ENCODE assay signal across 22 mouse cellular contexts in genomic region chr16:32336026-32336780, GRCm38 (mm10). TPM values are rescaled to one million over a fixed set of nuclear protein-coding genes. Genes with fewer than 3 reads are reported as not detected.
DNase-seq lines count a peak whose midpoint lies in the region; ATAC-seq and TF ChIP-seq lines count a peak whose summit lies in the region.
"Had no signal": no experiment of that assay in that cellular context is flagged by ENCODE, and none has a peak within 500 bp of the region (broad histone marks: within the 10 kb centered on the region; RNA-seq: fewer than 3 reads in every experiment).

No protein-coding gene starts in this region.

- no peak for TF ChIP-seq EP300 in heart, adult 2 months (IDR thresholded peaks at IDR 0.05; ENCODE audit: insufficient read depth, low read depth, low read length)
- no peak for TF ChIP-seq EP300 in liver, postnatal 0 days (IDR thresholded peaks at IDR 0.05; ENCODE audit: low read depth)

- ATAC-seq in liver, postnatal 0 days, result no peak
- ATAC-seq in liver, embryonic 12.5 days, result no peak
- ATAC-seq in megakaryocyte progenitor cell, adult 5-6 weeks (replicated peaks; ENCODE audit: poor library complexity), result peak; percentile 44; the same call in 1 of the 2 replicates
- ATAC-seq: inflammation-experienced regulatory T-cells, adult 6 months; lung, postnatal 0 days; midbrain, embryonic 15.5 days had no signal

- no peak for TF ChIP-seq CTCF in heart, adult 2 months (IDR thresholded peaks at IDR 0.05)
- TF ChIP-seq CTCF in liver, postnatal 0 days (IDR thresholded peaks at IDR 0.05; ENCODE audit: low read depth), result no peak

- DNase-seq in adrenal gland, adult 8-10 months, result peak; percentile 18
- no peak for DNase-seq in adrenal gland, postnatal 25 days
- DNase-seq in heart, adult 2 months, result peak; percentile 5 to 20
- no peak for DNase-seq in heart, postnatal 14 days
- peak; percentile 15 for DNase-seq in liver, postnatal 0 days
- no peak for DNase-seq in frontal cortex, postnatal 14 days (ENCODE audit: low spot score in 2 of 2)
- DNase-seq: cerebellum, adult 18-20 months; cerebellum, postnatal 25 days; gastrocnemius, postnatal 14 days; kidney, adult 8-10 months; kidney, postnatal 4 days; layer of hippocampus, adult 9-11 months; retina, postnatal 1 day; right cerebral cortex, postnatal 4 days had no signal

- no peaks in the 10 kb centered on the region for H3K9me3 ChIP-seq in liver, postnatal 0 days (ENCODE audit: low read length)
- H3K9me3 ChIP-seq in liver, embryonic 12.5 days (replicated peaks), result no peaks in the 10 kb centered on the region
- H3K9me3 ChIP-seq: hindbrain, embryonic 13.5 days; limb, embryonic 12.5 days; liver, embryonic 15.5 days; midbrain, embryonic 15.5 days had no signal

- no peak overlapping the region for H3K4me2 ChIP-seq in liver, postnatal 0 days (ENCODE audit: low read depth, low read length)
- no peak overlapping the region for H3K4me2 ChIP-seq in liver, embryonic 12.5 days
- H3K4me2 ChIP-seq: hindbrain, embryonic 13.5 days; limb, embryonic 12.5 days; liver, embryonic 15.5 days; midbrain, embryonic 15.5 days had no signal

- no peak overlapping the region for H3K4me3 ChIP-seq in heart, adult 2 months
- H3K4me3 ChIP-seq in liver, postnatal 0 days (ENCODE audit: low read depth, low read length), result no peak overlapping the region
- H3K4me3 ChIP-seq in liver, embryonic 12.5 days, result no peak overlapping the region
- H3K4me3 ChIP-seq: hindbrain, embryonic 13.5 days; limb, embryonic 12.5 days; liver, embryonic 15.5 days; midbrain, embryonic 15.5 days had no signal

- peak overlapping the region; percentile 15; the same call in 1 of the 2 replicates for H3K27ac ChIP-seq in heart, adult 2 months
- 0 out of 2 replicates have a peak overlapping the region, but pooled peaks have one; percentile 12 for H3K27ac ChIP-seq in liver, postnatal 0 days (ENCODE audit: low read depth)
- H3K27ac ChIP-seq in liver, embryonic 12.5 days, result no peak overlapping the region
- H3K27ac ChIP-seq: hindbrain, embryonic 13.5 days; limb, embryonic 12.5 days; liver, embryonic 15.5 days; midbrain, embryonic 15.5 days had no signal

- 52% methylated on average over 7 of the region's 7 CpGs for WGBS in heart, adult 2 months
- 54% methylated on average over 7 of the region's 7 CpGs for WGBS in liver, postnatal 0 days (ENCODE audit: insufficient replicate concordance)
- 64% methylated on average over 7 of the region's 7 CpGs for WGBS in liver, embryonic 12.5 days (ENCODE audit: insufficient replicate concordance)

- no peak for TF ChIP-seq POLR2A in heart, adult 2 months (IDR thresholded peaks at IDR 0.05; ENCODE audit: insufficient read depth, low read depth, low read length)

- intact Hi-C loops in heart, adult 2 months (cut with DNase I), result no loop called here
- intact Hi-C loops in heart, postnatal 14 days (cut with DNase I), result no loop called here

- H3K27me3 ChIP-seq in heart, adult 2 months (ENCODE audit: control insufficient read depth, insufficient read depth, low read length), result no peaks in the 10 kb centered on the region
- H3K27me3 ChIP-seq in liver, postnatal 0 days (ENCODE audit: insufficient read depth, low read length), result no peaks in the 10 kb centered on the region
- no peaks in the 10 kb centered on the region for H3K27me3 ChIP-seq in liver, embryonic 12.5 days (replicated peaks)
- H3K27me3 ChIP-seq: hindbrain, embryonic 13.5 days; limb, embryonic 12.5 days; liver, embryonic 15.5 days; midbrain, embryonic 15.5 days had no signal

- peak overlapping the region; percentile 38; the same call in 1 of the 2 replicates for H3K9ac ChIP-seq in heart, adult 2 months (ENCODE audit: low read depth, low read length)
- no peak overlapping the region; the same call in 1 of the 2 replicates for H3K9ac ChIP-seq in liver, postnatal 0 days (replicated peaks)
- H3K9ac ChIP-seq in liver, embryonic 12.5 days, result no peak overlapping the region
- H3K9ac ChIP-seq: hindbrain, embryonic 13.5 days; limb, embryonic 12.5 days; liver, embryonic 15.5 days; midbrain, embryonic 15.5 days had no signal

- H3K36me3 ChIP-seq in heart, adult 2 months (ENCODE audit: control insufficient read depth, insufficient read depth, low read length), result peaks cover 12% of the 10 kb centered on the region
- H3K36me3 ChIP-seq in liver, postnatal 0 days (replicated peaks; ENCODE audit: insufficient read depth, low read length), result no peaks in the 10 kb centered on the region
- H3K36me3 ChIP-seq in liver, embryonic 12.5 days, result no peaks in the 10 kb centered on the region
- H3K36me3 ChIP-seq: hindbrain, embryonic 13.5 days; limb, embryonic 12.5 days; liver, embryonic 15.5 days; midbrain, embryonic 15.5 days had no signal

- H3K4me1 ChIP-seq in heart, adult 2 months (ENCODE audit: control insufficient read depth, insufficient read depth, low read length), result peaks cover 11% of the 10 kb centered on the region
- H3K4me1 ChIP-seq in liver, postnatal 0 days (ENCODE audit: insufficient read depth), result peaks cover 16% of the 10 kb centered on the region
- H3K4me1 ChIP-seq in liver, embryonic 12.5 days, result peaks cover 48% of the 10 kb centered on the region

- H3K79me2 ChIP-seq in heart, adult 2 months (replicated peaks; ENCODE audit: control insufficient read depth, insufficient read depth, low read length), result peaks cover 14% of the 10 kb centered on the region

RNA-seq across cellular contexts. Expression of gene Ubxn7, which starts 4.1 kb away (rescaled TPM):
- total RNA-seq in adrenal gland, adult 8-10 months (2022), result 10 to 100 TPM; 58.8 to 79.6 (median 69.9) TPM
- total RNA-seq in adrenal gland, postnatal 25 days (2021), result 40.4 and 77.1 TPM in 2 replicates
- 10 to 100 TPM; 23.6 to 26.8 TPM for total RNA-seq in heart, adult 2 months (2021)
- polyA plus RNA-seq in heart, adult 2 months (2012; rRNA removed), result 4.8 and 8.3 TPM in 2 replicates
- 10 to 100 TPM; 35.4 to 39.2 TPM for total RNA-seq in heart, postnatal 14 days (2021)
- 4.7 and 4.8 TPM in 2 replicates for polyA plus RNA-seq in liver, postnatal 0 days (2015; fragmentation: Nextera tagmentation; extraction: Ambion mirVana)
- 10.9 and 11.0 TPM in 2 replicates for polyA plus RNA-seq in liver, embryonic 12.5 days (2016; fragmentation: Nextera tagmentation; extraction: Ambion mirVana)
- 24.5 and 35.5 TPM in 2 replicates for total RNA-seq in megakaryocyte progenitor cell, adult 5-6 weeks (2015)
- 23.3 and 30.8 TPM in 2 replicates for total RNA-seq in megakaryocyte progenitor cell, adult 5-6 weeks (2017)

RNA-seq across cellular contexts. Expression of gene Rnf168, which starts 58.9 kb away (rescaled TPM):
- total RNA-seq in adrenal gland, adult 8-10 months (2022), result 10 to 100 TPM; 24.5 to 30.2 (median 26.0) TPM
- total RNA-seq in adrenal gland, postnatal 25 days (2021), result 29.1 and 33.9 TPM in 2 replicates
- total RNA-seq in heart, adult 2 months (2021), result 10 to 100 TPM; 12.2 to 14.0 TPM
- 4.6 and 9.6 TPM in 2 replicates for polyA plus RNA-seq in heart, adult 2 months (2012; rRNA removed)
- 10 to 100 TPM; 15.2 to 15.7 TPM for total RNA-seq in heart, postnatal 14 days (2021)
- polyA plus RNA-seq in liver, postnatal 0 days (2015; fragmentation: Nextera tagmentation; extraction: Ambion mirVana), result 8.7 and 10.7 TPM in 2 replicates
- 24.7 and 25.1 TPM in 2 replicates for polyA plus RNA-seq in liver, embryonic 12.5 days (2016; fragmentation: Nextera tagmentation; extraction: Ambion mirVana)
- total RNA-seq in megakaryocyte progenitor cell, adult 5-6 weeks (2015), result 17.1 and 18.2 TPM in 2 replicates
- total RNA-seq in megakaryocyte progenitor cell, adult 5-6 weeks (2017), result 58.3 and 65.7 TPM in 2 replicates

Comparison
In these comparisons a context has a peak if more than half of its experiments do, and no peak if none do; other contexts are left out.
1. DNase-seq: peak in adrenal gland, adult 8-10 months (single experiment), heart, adult 2 months (2 of 2) and liver, postnatal 0 days (single experiment); none in adrenal gland, postnatal 25 days (single experiment), heart, postnatal 14 days (0 of 2) and frontal cortex, postnatal 14 days (0 of 2).